Mouse (Mus musculus) bone marrow macrophage, adult 2 months (primary cell): ENCODE data around the gene Ankar. TPM values are rescaled to one million over a fixed set of nuclear protein-coding genes. Genes with fewer than 3 reads are reported as not detected.

Experiments used
- H3K27ac ChIP-seq: 2 replicates; pipeline ENCODE4 v1.5.1; 2012; ENCODE audit warnings: low read depth, low read length; ENCODE audit not compliant: insufficient read depth
- H3K4me1 ChIP-seq: 2 replicates; pipeline ENCODE4 v1.6.1; 2012; ENCODE audit warnings: low read length; ENCODE audit not compliant: control insufficient read depth, insufficient read depth
- H3K4me3 ChIP-seq: 2 replicates; pipeline ENCODE4 v1.5.1; 2012; ENCODE audit warnings: mild to moderate bottlenecking, low read length, moderate library complexity; ENCODE audit not compliant: insufficient read depth
- CTCF ChIP-seq: IDR thresholded peaks from 2 replicates; pipeline ENCODE4 v1.5.1; 2012; ENCODE audit warnings: low read depth, mild to moderate bottlenecking, low read length, moderate library complexity
- POLR2A ChIP-seq: IDR thresholded peaks from 2 replicates; pipeline ENCODE4 v1.6.1; 2012; ENCODE audit warnings: mild to moderate bottlenecking, low read depth, low read length, borderline replicate concordance
- polyA plus RNA-seq: library from polyadenylated mRNA; stranded (reverse); fragments of >200 nt; gene quantifications from 2 replicates; pipeline ENCODE4 v1.2.4, GENCODE M21; 2012; ENCODE audit not compliant: missing spikeins, insufficient read depth, insufficient read length

The Ankar gene
- polyA plus RNA-seq, 1 experiment, result 0.13 TPM

DNA sequence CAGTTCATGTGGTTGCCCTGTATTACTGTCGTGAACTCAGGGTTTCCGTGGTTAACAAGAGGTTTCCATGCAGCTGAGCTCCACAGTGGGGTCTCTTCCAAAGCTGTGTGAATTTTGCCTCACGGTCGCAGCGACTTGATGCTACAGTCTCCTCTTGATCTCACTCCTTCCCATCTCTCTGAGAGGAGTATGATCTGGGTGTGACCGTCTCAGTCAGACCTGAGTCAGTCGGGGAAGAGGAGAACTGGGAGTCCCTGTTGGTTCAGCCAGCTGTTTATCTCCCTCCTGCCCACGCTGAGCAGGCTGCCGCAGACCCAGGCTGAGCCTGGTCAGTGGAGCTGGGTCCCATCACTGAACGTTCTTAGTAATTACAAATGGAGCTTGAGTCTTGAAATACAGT is 91.2 kb downstream of the Ankar start:
- H3K4me3 ChIP-seq, result no peak overlapping the region
- no peak overlapping the region for H3K27ac ChIP-seq
- no peak for TF ChIP-seq POLR2A
- TF ChIP-seq CTCF, result no peak
- peaks cover 5% of the 10 kb centered on the region for H3K4me1 ChIP-seq

- Histone ChIP-seq H3K4me1 (peaks cover 5% of the 10 kb centered on the region), H3K4me3 (no peak overlapping the region), H3K27ac (no peak overlapping the region)
- TF ChIP-seq POLR2A (no peak), CTCF (no peak)
Observed at GRCm38 (mm10) chr1:72606186-72606673, 94.1 kb downstream of the Ankar start.

DNA sequence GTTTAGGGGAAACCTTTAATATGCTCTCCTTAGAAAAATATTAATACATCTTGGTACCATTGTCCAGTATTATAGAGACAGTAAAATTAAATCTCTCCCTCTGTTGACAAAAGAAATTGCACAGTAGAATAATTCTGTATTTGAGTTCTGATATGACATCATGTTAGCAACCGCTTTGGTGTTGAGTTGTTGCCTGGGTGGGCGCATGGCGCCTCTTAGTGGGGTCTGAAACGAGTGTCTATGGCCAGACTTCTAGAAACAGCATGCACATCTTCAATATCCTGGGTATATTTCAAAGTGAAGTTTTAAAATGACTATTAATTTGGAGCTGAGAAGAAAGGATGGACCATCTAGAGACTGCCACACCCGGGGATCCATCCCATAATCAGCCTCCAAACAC is 97.6 kb downstream of the Ankar start:
- TF ChIP-seq POLR2A, result no peak
- TF ChIP-seq CTCF, result no peak
- H3K4me1 ChIP-seq, result peaks cover 5% of the 10 kb centered on the region
- no peak overlapping the region for H3K27ac ChIP-seq
- no peak overlapping the region for H3K4me3 ChIP-seq

- Histone ChIP-seq H3K4me1 (peaks cover 2% of the 10 kb centered on the region), H3K27ac (no peak overlapping the region), H3K4me3 (no peak overlapping the region)
- TF ChIP-seq CTCF, result no peak
- no peak for TF ChIP-seq POLR2A
Observed at GRCm38 (mm10) chr1:72602186-72602585, 98.2 kb downstream of the Ankar start.

DNA sequence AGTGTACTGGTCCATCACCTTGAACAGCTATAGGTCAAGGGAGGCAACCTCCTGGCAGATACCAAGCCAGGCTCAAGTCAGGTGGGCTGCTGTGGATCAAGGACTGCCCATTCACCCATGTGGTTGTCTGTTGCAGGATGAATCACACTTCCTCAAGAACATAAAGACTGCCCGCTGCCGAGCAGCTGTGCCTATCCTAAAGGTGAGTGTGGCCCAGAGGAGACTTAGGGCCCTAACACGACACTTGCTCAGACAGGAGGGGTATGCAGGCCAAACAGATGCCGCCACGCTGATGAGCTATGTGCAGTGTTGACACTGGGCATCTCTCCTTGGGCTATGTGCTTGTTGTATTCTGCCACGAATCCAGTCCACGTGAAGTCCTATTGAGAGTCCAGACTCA is 99.1 kb downstream of the Ankar start:
- Histone ChIP-seq H3K27ac (no peak overlapping the region), H3K4me3 (no peak overlapping the region), H3K4me1 (peaks cover 2% of the 10 kb centered on the region; the same call in 1 of the 2 replicates)
- TF ChIP-seq POLR2A (no peak), CTCF (no peak)

DNA sequence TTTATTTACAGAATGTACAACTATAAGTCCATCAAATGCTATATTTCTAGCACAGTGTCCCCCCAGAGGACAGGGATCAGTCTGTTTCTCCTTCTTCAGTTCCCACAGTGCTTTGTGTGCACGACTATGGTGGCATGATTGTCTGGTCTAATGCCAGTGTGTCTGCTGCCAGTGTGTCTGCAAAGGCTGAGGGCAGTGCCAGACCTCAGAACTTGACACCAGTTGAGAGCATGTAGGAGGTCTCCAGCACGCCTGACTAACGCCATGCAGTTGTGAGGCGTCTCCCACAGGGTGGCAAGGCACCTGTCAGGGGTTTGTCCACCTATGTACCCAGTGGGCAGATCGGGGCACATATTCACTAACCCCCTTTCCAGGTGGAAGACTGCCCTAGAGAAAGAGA is 99.6 kb downstream of the Ankar start:
- Histone ChIP-seq H3K4me3 (no peak overlapping the region), H3K27ac (no peak overlapping the region), H3K4me1 (peaks cover 2% of the 10 kb centered on the region; the same call in 1 of the 2 replicates)
- TF ChIP-seq POLR2A, result no peak
- no peak for TF ChIP-seq CTCF

DNA sequence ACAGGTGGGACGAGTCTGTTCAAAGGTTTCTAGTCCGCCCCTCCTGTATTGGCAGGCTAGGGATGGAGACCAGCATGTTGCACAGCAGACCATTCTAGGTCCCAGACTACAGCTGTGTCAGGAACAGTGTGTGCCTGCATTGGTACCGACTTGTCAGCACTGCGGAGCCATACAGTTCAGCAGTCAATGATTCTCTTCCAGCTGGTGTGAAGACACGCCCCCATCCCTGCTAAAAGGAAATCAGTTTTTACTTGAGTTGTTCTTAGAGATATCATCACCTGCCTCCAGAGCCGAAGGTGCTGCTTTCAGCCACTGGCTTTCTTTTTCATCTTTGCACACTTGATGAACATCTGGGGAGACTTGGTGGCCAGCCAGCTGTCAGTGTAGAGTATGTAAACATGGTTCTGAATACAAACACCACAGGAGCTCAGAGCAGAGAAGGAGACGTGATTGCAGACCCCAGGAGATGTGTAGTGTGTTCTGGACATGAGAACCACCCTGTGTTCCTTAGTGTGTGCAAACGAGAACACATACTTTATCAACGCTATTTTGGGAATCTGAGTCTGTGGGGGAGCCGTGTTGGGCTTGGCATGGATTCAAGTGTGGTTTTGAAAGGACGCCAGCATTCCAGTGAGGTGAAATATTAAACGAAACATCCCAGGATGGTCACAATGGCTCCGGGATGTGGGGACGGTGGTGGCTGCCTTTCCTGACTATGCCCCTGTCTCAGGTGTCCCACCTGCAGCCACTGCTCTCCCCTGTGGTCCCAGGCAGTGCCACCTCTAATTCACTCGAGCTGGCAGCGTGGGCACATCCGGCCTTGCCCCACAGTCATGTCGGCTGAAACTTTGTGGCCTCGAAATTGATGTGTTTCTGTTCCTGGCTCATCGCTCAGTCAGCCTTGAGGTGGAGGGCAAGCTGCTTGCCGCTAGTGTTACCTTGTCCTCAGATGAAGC is 101.0 kb downstream of the Ankar start:
- H3K4me1 ChIP-seq, result no peaks in the 10 kb centered on the region
- H3K27ac ChIP-seq, result no peak overlapping the region
- TF ChIP-seq CTCF, result no peak
- TF ChIP-seq POLR2A, result no peak
- H3K4me3 ChIP-seq, result no peak overlapping the region

- H3K4me3 ChIP-seq, result no peak overlapping the region
- H3K27ac ChIP-seq, result no peak overlapping the region
- TF ChIP-seq CTCF, result no peak
- TF ChIP-seq POLR2A, result no peak
- peaks cover 15% of the 10 kb centered on the region for H3K4me1 ChIP-seq
Observed at GRCm38 (mm10) chr1:72596231-72596630, 104.1 kb downstream of the Ankar start.

DNA sequence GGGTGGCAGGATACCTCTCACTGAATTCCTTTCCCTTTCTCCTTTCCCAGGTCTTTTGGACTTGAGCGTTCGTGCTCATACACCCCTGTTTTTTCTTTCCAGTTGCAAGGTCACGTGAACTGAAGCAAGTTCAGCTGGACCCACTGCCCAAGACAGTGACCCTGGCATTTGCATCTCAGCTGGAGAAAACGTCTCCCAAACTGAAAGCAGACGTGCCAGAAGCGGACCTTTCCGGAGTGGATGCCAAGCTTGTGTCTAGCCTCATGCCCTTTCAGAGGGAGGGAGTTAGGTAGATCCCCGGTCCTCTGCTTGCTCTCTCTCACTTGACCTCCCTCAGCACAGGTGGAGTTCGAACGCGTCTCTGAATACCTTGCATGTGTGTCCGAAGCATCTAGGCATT is 104.7 kb downstream of the Ankar start:
- H3K27ac ChIP-seq, result no peak overlapping the region
- no peak overlapping the region for H3K4me3 ChIP-seq
- TF ChIP-seq CTCF, result no peak
- no peak for TF ChIP-seq POLR2A
- H3K4me1 ChIP-seq, result peaks cover 15% of the 10 kb centered on the region

DNA sequence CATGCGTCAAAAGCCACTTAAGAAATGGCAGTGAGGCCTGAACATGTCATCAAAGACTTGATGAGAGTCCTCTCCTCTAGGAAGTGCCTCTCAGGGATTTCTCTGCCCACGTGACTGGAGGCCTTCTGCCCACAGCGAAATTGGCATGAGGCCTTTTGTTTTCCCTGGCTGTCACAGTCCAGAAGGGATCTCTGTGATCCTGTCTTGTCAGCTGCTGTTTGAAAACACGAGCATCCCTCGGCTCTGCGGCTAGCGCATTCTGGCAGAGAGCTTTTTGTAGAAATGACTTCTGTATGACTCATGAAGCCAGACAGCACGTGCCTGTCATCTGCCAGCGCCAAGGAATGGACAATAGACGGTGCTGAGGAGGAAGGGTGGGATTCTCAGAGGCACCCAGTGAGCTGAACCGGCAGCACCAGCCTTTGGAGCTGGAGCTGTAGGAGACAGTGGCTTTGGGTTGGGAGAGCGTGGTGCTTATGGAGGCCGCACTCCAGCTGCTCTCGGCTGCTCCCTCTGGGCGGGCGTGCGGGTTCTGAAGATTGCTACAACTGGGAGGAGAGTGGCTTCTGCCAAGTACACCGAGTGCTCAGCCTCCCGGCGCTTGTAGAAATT is 106.9 kb downstream of the Ankar start:
- TF ChIP-seq POLR2A (no peak), CTCF (no peak)
- Histone ChIP-seq H3K27ac (peak overlapping the region; percentile 68), H3K4me3 (no peak overlapping the region), H3K4me1 (peaks cover 17% of the 10 kb centered on the region)

Other genes with a start within 250 kb of the Ankar start
- gene March4, start 163.6 kb downstream of the Ankar start, polyA plus RNA-seq, result not detected in 2 replicates
- 20.2 and 22.3 TPM in 2 replicates for gene Smarcal1, start 117.3 kb downstream of the Ankar start, polyA plus RNA-seq
- gene Rpl37a, start 10.7 kb upstream of the Ankar start, polyA plus RNA-seq, result 524 and 676 TPM in 2 replicates
- not detected in 2 replicates for gene Igfbp2, start 123.9 kb upstream of the Ankar start, polyA plus RNA-seq
- 0.12 and 0.31 TPM in 2 replicates for gene Igfbp5, start 174.3 kb upstream of the Ankar start, polyA plus RNA-seq